Comparison of ENCODE assay signal across 12 mouse cellular contexts in the genomic region with DNA sequence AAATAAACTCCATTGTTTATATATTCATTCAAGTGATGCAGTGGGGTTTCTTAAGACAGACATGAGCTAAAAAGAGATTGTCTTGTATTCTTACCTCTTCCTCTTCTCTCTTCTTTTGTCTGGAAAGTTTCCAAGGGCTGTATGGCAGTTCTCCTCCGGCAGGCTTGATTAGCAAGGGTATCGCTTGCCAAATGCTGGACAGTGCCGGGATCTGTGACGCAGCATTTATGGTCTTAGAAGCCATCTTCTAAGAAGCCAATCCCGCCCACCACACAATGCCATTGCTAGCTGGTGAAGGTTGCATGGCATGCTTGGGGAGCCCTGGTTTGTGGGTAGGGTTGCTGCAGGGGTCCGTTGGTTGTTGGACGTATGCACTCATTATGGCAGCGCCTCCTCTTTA.
DNase-seq lines count a peak whose midpoint lies in the region; ATAC-seq and TF ChIP-seq lines count a peak whose summit lies in the region.
"Had no signal": no experiment of that assay in that cellular context is flagged by ENCODE, and none has a peak within 500 bp of the region (broad histone marks: within the 10 kb centered on the region; RNA-seq: fewer than 3 reads in every experiment).

No protein-coding gene starts in this region.

- H3K4me3 ChIP-seq in lung, embryonic 14.5 days (ENCODE audit: low read depth, low read length): no peak overlapping the region
- H3K4me3 ChIP-seq: gastrocnemius, adult 2 months; liver, embryonic 13.5 days had no signal

- no peak for ATAC-seq in lung, embryonic 14.5 days (ENCODE audit: insufficient read depth)

- no peaks in the 10 kb centered on the region for H3K9me3 ChIP-seq in lung, embryonic 14.5 days (ENCODE audit: low read depth, low read length)
- H3K9me3 ChIP-seq: G1E; liver, embryonic 13.5 days had no signal

- no peaks in the 10 kb centered on the region for H3K36me3 ChIP-seq in lung, embryonic 14.5 days (ENCODE audit: insufficient read depth)
- H3K36me3 ChIP-seq: liver, embryonic 13.5 days had no signal

- TF ChIP-seq CTCF in lung, embryonic 14.5 days (IDR thresholded peaks at IDR 0.05; ENCODE audit: low read depth): no peak

- H3K27me3 ChIP-seq in lung, embryonic 14.5 days (ENCODE audit: insufficient read depth, low read length): no peaks in the 10 kb centered on the region
- H3K27me3 ChIP-seq: liver, embryonic 13.5 days had no signal

- H3K4me2 ChIP-seq in lung, embryonic 14.5 days: no peak overlapping the region
- H3K4me2 ChIP-seq: liver, embryonic 13.5 days had no signal

- H3K9ac ChIP-seq in lung, embryonic 14.5 days: no peak overlapping the region
- H3K9ac ChIP-seq: liver, embryonic 13.5 days had no signal

- 58% methylated on average over 8 of the region's 8 CpGs for WGBS in lung, embryonic 14.5 days

- intact Hi-C loops in heart, postnatal 25 days (cut with DNase I): loop anchor here (5.0 kb wide), 1 partner anchor 167 kb away; no protein-coding TSS in a partner anchor
- intact Hi-C loops in left cerebral cortex, postnatal 10 days (cut with DNase I): no loop called here

- H3K4me1 ChIP-seq in lung, embryonic 14.5 days (ENCODE audit: insufficient read depth): no peaks in the 10 kb centered on the region
- H3K4me1 ChIP-seq: liver, embryonic 13.5 days had no signal

- DNase-seq in heart, adult 11 months: peak; percentile 86
- no peak for DNase-seq in heart, postnatal 25 days (ENCODE audit: low spot score)
- DNase-seq in lung, embryonic 14.5 days: peak; percentile 70
- no peak for DNase-seq in lung, postnatal 10 days
- DNase-seq in brain, adult 2 months (ENCODE audit: low read depth, low spot score): peak; percentile 14
- peak; percentile 27 for DNase-seq in retina, embryonic 14.5 days (ENCODE audit: low spot score)
- DNase-seq in left cerebral cortex, postnatal 10 days (ENCODE audit: extremely low spot score in 1 of 2, low spot score in 2 of 2): no peak
- DNase-seq: gastrocnemius, adult 2 months; liver, embryonic 13.5 days; thymus, postnatal 4 days had no signal

- H3K27ac ChIP-seq in lung, embryonic 14.5 days (ENCODE audit: low read depth): no peak overlapping the region
- H3K27ac ChIP-seq: gastrocnemius, adult 2 months; liver, embryonic 13.5 days; stomach, postnatal 0 days had no signal

Comparison
In these comparisons a context has a peak if more than half of its experiments do, and no peak if none do; other contexts are left out.
1. DNase-seq: peak in heart, adult 11 months (single experiment), lung, embryonic 14.5 days (single experiment), brain, adult 2 months (single experiment) and retina, embryonic 14.5 days (single experiment); none in heart, postnatal 25 days (single experiment), lung, postnatal 10 days (single experiment) and left cerebral cortex, postnatal 10 days (0 of 2).